In the genomic region with DNA sequence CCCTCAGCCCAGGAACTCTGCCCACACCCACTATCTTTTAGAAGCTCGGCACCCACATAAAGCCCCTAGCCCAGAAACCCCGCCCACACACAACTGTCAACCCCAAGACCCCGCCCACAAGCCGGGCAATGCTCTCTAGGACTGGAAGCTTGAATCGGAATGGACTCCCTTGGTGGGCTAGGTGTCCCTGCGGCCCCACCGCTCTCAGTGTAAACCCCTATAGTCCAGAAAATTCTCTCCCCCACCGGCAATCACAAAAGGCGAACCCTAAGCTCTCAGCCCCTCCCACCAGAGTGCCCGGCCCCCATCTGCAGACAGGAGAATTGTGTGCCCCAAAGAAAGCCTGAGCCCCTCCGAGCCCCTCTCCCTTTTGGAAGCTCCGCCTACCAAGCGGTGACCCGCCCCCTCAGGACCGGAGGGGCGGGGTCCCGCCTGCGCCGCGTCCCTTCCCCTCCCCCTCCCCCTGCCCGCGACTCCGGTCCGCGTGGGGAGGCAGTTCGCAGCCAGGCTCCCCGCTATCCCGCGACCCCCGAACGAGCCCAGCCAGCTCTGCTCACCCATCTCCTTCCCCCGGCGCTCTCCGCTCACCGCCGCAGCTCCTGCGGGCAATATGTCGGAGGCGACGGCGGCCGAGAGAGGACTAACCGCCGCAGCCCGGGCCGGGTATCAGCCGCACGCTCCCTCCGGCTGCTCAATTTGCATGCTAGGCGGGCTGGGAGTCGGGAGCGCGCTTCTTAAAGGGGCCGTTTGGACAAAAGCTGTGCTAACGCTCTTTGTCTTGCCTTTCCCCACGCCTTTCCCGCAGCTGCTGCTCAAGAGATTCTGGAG, we compare ENCODE assay signal across 8 mouse cellular contexts. TPM values are rescaled to one million over a fixed set of nuclear protein-coding genes. Genes with fewer than 3 reads are reported as not detected.
A peak's percentile ranks its signal among the peaks of the same experiment; 100 is the strongest.
DNase-seq lines count a peak whose midpoint lies in the region; ATAC-seq lines count a peak whose summit lies in the region.

A gene (minus strand): TSS at position 681 of the 828 bp plus-strand sequence.

- peak within 1 kb of the TSS; percentile 90 for H3K9ac ChIP-seq in heart, embryonic 13.5 days
- H3K9ac ChIP-seq in liver, embryonic 12.5 days, result peak within 1 kb of the TSS; percentile 80
- peak within 1 kb of the TSS; percentile 55; the same call in 1 of the 2 replicates for H3K9ac ChIP-seq in stomach, embryonic 15.5 days

- no peaks in the 10 kb centered on the region for H3K9me3 ChIP-seq in heart, embryonic 13.5 days
- no peaks in the 10 kb centered on the region for H3K9me3 ChIP-seq in liver, embryonic 12.5 days (replicated peaks)
- H3K9me3 ChIP-seq in stomach, embryonic 15.5 days, result no peaks in the 10 kb centered on the region

- no peaks in the 10 kb centered on the region for H3K27me3 ChIP-seq in heart, embryonic 13.5 days (replicated peaks)
- no peaks in the 10 kb centered on the region for H3K27me3 ChIP-seq in liver, embryonic 12.5 days (replicated peaks)
- H3K27me3 ChIP-seq in stomach, embryonic 15.5 days (replicated peaks), result no peaks in the 10 kb centered on the region

- WGBS in heart, embryonic 13.5 days, result under 1% methylated on average over 57 of the region's 57 CpGs
- WGBS in liver, embryonic 12.5 days (ENCODE audit: insufficient replicate concordance), result under 1% methylated on average over 54 of the region's 57 CpGs
- WGBS in stomach, embryonic 15.5 days, result under 1% methylated on average over 54 of the region's 57 CpGs

- peaks cover 33% of the 10 kb centered on the region for H3K4me1 ChIP-seq in heart, embryonic 13.5 days
- peaks cover 28% of the 10 kb centered on the region for H3K4me1 ChIP-seq in liver, embryonic 12.5 days
- peaks cover 12% of the 10 kb centered on the region; the same call in 1 of the 2 replicates for H3K4me1 ChIP-seq in stomach, embryonic 15.5 days

- H3K36me3 ChIP-seq in heart, embryonic 13.5 days, result peaks cover 33% of the 10 kb centered on the region
- peaks cover 29% of the 10 kb centered on the region for H3K36me3 ChIP-seq in liver, embryonic 12.5 days
- H3K36me3 ChIP-seq in stomach, embryonic 15.5 days, result peaks cover 20% of the 10 kb centered on the region

- peak within 1 kb of the TSS; percentile 82 for H3K4me2 ChIP-seq in heart, embryonic 13.5 days
- peak within 1 kb of the TSS; percentile 93 for H3K4me2 ChIP-seq in liver, embryonic 12.5 days
- peak within 1 kb of the TSS; percentile 80 for H3K4me2 ChIP-seq in stomach, embryonic 15.5 days

- peak; percentile 89 for DNase-seq in CD4-positive helper T cell, adult 2 months (ENCODE audit: low read depth, low spot score)
- peak; percentile 89 for DNase-seq in brain, embryonic 18.5 days (ENCODE audit: low read depth, low spot score)
- DNase-seq in kidney, postnatal 10 days, result peak; percentile 95
- DNase-seq in natural killer cell, adult 2 months (ENCODE audit: low spot score in 2 of 2), result peak; percentile 76 to 85

- H3K27ac ChIP-seq in heart, embryonic 13.5 days (replicated peaks), result peak within 1 kb of the TSS; percentile 89
- peak within 1 kb of the TSS; percentile 80 for H3K27ac ChIP-seq in liver, embryonic 12.5 days
- H3K27ac ChIP-seq in stomach, embryonic 15.5 days, result peak within 1 kb of the TSS; percentile 84

- H3K4me3 ChIP-seq in heart, embryonic 13.5 days, result peak within 1 kb of the TSS; percentile 80
- H3K4me3 ChIP-seq in liver, embryonic 12.5 days, result peak within 1 kb of the TSS; percentile 87
- peak within 1 kb of the TSS; percentile 73 for H3K4me3 ChIP-seq in stomach, embryonic 15.5 days (replicated peaks)

- peak; percentile 85 for ATAC-seq in erythroid progenitor cell, adult 5-6 weeks (replicated peaks; ENCODE audit: low FRiP score, poor library complexity, severe bottlenecking)
- peak; percentile 84 for ATAC-seq in heart, embryonic 13.5 days (ENCODE audit: extremely low read depth, insufficient number of reproducible peaks, low FRiP score, low TSS enrichment)
- peak; percentile 89 for ATAC-seq in liver, embryonic 12.5 days
- ATAC-seq in stomach, embryonic 15.5 days (ENCODE audit: insufficient read depth, low FRiP score, low read depth), result peak; percentile 91

RNA-seq across cellular contexts. Expression of the gene that starts here (rescaled TPM):
- 2.2 and 5.9 TPM in 2 replicates for total RNA-seq in erythroid progenitor cell, adult 5-6 weeks (2015; ENCODE audit: low replicate concordance)
- total RNA-seq in erythroid progenitor cell, adult 5-6 weeks (2017; ENCODE audit: low replicate concordance), result 2.1 TPM in 1 of 2 replicates, not detected in the other
- polyA plus RNA-seq in heart, embryonic 13.5 days (2015; fragmentation: Nextera tagmentation; extraction: Ambion mirVana), result 6.7 and 6.9 TPM in 2 replicates
- 4.9 and 6.0 TPM in 2 replicates for polyA plus RNA-seq in liver, embryonic 12.5 days (2016; fragmentation: Nextera tagmentation; extraction: Ambion mirVana)
- polyA plus RNA-seq in stomach, embryonic 15.5 days (2015; fragmentation: Nextera tagmentation; extraction: Ambion mirVana), result 11.4 and 11.5 TPM in 2 replicates

Comparison
In these comparisons a context has a peak if more than half of its experiments do, and no peak if none do; other contexts are left out.
1. Peak in every context shown above with its lines: DNase-seq, ATAC-seq, H3K4me3 ChIP-seq and H3K27ac ChIP-seq.